Mouse (Mus musculus) G1E (cell line): ENCODE data around the gene Rab43.

Experiments used
- GATA2 ChIP-seq: IDR thresholded peaks from 2 replicates; pipeline ENCODE4 v1.6.1; 2012; ENCODE audit warnings: low read depth, low read length, inconsistent platforms, borderline replicate concordance
- POLR2AphosphoS5 ChIP-seq: IDR thresholded peaks from 2 replicates; pipeline ENCODE4 v1.6.1; 2012; ENCODE audit warnings: low read depth, low read length, inconsistent platforms; ENCODE audit not compliant: insufficient replicate concordance

DNA sequence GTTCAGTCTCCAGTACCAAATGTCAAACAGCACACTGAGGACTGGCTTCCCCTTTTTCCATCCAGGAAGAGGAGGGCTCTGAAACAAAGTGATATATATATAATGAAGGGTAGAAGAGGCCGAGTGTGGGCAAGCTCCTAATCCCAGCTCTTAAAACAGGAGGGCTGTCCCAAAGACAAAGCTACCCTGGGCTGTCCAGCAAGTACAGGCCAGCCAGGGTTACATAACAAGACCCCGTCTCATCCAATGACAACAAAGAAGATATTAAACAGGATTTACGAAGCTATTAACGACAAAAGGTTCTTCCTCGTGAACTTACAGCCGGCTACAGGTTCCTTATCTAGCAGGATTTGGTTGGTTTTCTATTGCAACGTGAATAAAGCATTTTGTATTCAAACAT lies 7.1 kb downstream of the Rab43 start:
- no peak for TF ChIP-seq GATA2
- no peak for TF ChIP-seq POLR2AphosphoS5
